Mouse (Mus musculus) CH12F3 (cell line): ENCODE results near the gene Psmc3.

Source experiments
- in situ Hi-C: fragments of 300-500 bp; cut with MboI; formaldehyde crosslinking; loops from 2 replicates; pipeline ENCODE4 v1.14.3; 2020; ENCODE audit warnings: low sequenced_read_pairs

Gene Psmc3

DNA sequence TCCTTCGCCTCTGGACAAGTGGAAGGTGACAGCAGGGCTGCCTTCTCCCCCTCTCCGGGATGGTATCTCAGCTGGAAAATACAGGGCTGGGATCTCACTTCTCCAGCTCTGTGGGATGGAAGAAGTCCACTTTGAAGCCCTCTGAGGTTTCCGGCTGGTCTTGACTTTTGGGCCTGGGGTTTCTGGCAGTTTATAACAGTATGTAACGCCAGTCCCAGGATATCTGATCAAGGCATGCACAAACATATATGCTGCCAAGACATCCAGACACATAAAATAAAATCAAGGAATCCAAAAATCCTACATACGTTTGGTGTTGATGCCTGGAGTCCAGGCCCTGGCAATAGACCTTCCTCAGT is 25.2 kb downstream of the Psmc3 start:
- in situ Hi-C loops: no loop called here

DNA sequence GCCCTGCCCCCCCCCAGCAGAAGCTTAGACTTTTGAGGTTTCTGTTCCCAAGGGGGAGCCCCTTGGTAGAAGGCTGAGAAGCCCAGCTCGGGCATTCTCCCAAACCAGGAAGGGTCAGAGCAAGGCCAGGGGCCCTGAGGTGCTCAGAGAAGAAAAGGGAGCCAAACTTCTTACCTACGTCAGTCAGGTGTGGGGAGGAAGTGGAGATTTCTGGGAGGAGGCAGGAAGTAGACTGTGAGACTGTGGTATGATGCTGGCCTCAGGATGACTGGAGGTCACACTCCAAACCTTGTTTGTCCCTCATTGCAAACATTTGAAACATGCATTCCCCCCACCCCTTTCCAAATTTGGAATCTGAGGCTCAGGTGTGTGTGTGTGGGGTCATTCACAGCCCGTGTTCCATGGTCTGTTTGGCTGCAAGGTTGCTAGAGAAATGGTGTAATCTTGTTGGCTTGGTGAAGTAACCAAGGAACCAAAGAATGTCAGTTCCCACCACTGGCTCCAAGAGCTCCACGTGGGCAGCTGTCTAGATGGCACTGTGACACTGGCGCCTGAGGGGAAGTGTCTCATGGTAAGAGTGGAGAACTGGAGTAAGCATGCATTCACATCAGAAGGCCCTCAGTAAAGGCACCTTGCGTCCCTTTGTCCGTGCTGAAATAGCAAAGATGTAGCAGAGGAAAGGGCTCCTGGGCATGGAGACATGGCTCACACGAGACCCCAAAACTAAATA is 27.1 kb downstream of the Psmc3 start:
- in situ Hi-C loops: no loop called here

DNA sequence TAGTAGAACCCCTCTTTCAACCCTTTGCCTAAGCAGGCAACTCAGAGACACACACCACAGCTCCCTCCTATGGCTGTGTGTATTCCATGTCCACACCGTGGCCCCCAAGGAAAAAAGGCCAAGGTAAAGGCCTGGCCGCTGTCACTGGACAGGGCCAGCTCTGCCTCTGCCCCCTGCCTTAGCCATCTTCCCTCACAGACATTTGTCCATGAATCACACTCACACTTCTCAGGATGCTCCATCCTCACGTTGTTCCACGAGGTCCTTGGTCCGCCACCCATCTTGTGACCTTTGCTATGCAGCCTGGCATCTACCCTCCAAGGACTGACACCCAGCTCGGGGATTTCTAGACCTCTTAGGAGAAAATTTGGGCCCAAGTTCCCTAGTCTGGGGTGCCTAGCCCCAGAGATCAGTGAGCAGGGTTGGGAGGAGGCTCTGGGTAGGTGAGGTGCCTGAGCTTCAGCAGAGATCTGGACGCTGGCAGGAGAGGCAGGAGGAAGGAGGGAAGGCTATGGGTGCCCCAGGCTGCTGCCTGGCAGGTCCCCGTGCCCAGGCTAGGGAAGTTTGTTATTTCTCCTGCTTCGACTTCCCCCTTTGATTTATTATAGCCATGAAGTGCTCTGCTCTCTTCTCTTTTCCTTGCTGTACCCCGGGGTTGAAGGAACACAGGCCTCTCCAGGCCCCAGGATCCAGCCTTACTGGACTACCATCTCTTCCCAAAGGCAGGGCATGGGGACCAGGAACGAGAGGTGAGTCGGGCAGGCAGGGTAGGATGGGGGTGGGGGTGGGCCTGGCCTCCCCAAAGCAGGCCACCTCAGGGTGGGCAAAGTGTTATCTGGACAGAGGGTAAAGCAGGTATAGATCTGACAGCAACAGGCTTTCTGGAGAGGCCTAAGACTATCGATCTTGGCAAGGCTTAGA is 28.2 kb downstream of the Psmc3 start, which contains the start of gene Spi1:
Gene Spi1, plus strand, starts transcription at position 616 of the 921 bp plus-strand sequence.
- in situ Hi-C loops: no loop called here

DNA sequence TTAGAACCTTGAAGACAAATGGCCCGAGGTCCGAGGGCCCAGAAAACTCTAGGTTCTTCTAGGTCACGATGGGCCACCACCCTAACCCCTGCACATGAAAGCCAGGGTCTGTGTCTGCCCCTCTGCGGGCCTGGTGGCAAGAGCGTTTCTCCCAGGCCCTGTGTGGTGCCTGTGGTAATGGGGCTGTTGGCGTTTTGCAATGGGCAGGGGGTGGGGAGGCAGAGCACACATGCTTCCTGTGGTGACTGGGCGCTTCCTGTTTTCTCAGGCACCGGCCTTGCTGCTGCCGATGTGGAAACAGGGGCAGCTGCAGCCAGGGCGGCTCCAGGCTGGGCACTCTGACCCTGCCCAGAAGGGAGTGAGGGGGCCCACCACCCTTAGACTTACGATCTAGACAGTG is 29.0 kb downstream of the Psmc3 start:
- in situ Hi-C loops: no loop called here

- in situ Hi-C loops: no loop called here
Measured at GRCm38 (mm10) chr2:91083366-91083940, 29.6 kb downstream of the Psmc3 start.

- in situ Hi-C loops: no loop called here
Measured at GRCm38 (mm10) chr2:91084179-91084820, 30.5 kb downstream of the Psmc3 start.

- in situ Hi-C loops: no loop called here
Measured at GRCm38 (mm10) chr2:91085494-91086391, 31.9 kb downstream of the Psmc3 start.

DNA sequence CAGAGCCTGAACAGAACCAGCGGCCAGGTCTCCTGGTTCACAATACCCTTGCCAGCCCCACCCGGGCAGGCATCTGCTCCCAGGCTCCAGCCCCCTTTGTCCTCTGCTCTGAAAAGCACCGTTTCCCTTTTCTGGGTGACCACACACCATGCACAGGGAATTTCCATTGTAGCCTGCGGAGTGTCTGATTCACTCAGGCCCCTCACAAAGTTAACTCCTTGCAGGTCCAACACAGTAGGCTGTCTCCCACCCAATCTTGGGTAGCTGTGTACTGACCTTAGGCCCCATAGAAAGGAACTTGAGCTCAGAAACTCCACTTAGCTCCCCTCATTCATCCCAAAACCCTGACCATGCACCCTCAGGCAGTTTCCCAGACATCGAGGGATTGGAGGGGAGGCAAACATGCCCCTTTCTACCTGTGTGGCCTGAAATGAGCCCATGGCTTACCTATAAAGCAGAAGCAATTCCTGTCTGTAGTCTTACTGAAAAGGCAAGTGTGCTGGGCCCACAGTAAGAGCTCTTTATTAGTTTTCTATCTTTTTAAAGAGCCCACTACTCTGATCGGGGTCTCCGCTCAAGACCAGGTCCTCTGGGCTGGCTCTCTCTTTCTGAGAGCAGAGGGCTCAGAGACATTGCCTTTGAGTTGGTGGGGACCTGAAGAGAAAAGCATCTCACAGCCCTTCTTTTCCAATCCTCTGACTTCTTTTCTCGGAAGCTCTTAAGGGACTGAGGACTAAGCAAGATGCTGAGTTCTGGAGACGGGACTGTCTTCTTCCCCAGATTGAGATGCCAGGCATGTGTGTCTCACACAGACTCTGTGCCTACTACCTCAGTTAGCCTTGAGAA is 32.8 kb downstream of the Psmc3 start:
- in situ Hi-C loops: no loop called here

- in situ Hi-C loops: no loop called here
Measured at GRCm38 (mm10) chr2:91087453-91087852, 33.6 kb downstream of the Psmc3 start.

- in situ Hi-C loops: no loop called here
Measured at GRCm38 (mm10) chr2:91088987-91089386, 35.2 kb downstream of the Psmc3 start.

DNA sequence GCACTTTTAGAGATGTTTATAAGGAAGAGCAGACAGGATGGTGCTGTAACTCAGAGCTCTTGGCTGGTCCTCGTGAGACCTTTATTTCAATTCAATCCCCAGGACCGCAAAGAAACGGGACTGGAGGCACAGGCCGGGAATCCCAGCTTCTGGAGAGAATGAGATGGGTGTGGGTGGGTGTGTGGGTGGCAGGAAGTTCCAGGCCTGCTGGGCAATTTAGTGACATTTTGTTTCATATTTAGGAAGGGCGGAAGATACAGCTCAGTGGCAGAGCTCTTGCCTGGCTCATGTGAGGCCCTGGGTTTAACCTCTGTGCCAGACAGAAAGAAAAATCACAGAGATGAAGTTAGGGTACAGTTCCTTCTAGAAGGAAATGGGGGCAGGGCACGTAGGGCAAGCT is 36.4 kb downstream of the Psmc3 start:
- in situ Hi-C loops: no loop called here

DNA sequence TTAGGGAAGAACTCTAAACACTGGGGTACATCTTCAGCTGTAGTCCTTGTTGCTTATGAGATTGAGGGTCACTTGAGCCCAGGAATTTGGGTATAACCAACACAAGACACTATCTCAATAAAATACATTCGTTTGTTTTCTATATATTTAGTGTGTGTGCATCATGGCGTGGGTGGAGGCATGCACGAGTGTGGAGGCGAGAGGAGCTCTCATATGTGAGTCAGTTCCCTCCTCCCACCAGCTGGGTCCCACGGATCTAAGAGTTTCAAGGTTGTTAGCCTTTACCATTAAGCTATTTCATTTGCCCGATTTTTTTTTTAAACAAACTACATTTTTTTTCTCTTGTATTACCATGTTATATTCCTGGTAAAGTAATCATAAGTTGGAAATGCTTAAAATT is 37.0 kb downstream of the Psmc3 start:
- in situ Hi-C loops: no loop called here

DNA sequence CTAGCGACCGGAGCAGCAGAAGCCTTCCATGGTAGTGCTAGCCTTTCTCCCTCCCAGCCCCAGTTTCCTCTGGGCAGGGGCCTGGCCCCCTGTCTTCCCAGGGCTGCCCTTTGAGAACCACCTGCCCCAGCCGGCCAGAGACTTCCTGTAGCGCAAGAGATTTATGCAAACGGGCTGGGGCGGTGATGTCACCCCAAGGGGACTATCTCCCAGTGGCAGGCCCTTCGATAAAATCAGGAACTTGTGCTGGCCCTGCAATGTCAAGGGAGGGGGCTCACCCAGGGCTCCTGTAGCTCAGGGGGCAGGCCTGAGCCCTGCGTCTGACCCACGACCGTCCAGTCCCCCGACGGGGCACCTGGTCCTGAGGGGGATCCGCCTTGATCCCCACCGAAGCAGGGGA is 42.7 kb downstream of the Psmc3 start:
- in situ Hi-C loops: no loop called here

DNA sequence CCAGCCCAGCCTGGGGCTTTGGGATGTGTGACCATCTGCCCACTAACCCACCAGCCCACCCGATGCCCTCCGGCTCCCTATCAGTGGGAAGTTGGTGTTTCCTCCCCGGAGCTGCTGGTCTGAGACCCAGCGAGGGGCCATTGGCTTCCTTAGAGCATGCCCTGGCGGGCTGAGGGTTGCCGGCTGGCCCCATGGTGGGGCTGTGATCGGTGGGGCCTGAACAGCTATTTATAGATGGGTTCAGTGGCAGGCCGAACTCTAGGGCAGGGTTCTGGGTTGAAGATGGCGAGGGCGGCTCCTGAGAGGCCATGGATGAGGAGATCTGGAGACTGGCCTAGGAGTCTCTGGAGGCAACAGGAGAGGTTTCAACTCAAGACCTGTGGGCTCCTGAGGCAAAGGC is 43.2 kb downstream of the Psmc3 start:
- in situ Hi-C loops: no loop called here

- in situ Hi-C loops: no loop called here
Measured at GRCm38 (mm10) chr2:91098156-91098555, 44.3 kb downstream of the Psmc3 start.

DNA sequence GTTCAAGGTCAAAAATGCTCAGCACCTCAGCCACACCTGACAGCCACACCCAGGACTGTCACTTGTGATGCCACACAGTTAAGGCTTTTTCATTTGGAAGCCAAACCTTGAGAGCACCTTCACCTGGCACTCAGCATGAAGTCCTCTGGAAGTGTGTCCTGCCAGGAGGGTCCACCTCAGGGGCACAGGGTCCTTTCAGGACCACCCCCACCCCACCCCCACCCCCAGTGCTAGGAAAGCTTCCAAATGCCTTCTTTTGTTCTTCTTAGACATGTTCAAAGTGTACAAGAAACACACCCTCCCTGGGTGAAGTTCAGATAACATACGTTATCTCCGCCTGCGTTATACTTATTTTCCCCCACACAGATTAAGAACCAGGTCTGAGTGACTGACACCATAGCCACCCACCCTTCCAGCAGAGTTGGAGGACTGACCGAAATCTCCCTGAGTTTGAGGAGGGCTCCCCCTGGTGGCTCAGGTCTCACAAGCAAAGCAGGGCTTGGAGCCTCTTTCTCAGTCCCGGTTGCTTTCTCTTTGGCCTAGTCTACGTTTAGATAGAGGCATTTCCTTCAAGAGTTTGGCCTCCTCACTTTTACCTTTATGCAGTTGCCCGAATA is 47.4 kb downstream of the Psmc3 start:
- in situ Hi-C loops: no loop called here

DNA sequence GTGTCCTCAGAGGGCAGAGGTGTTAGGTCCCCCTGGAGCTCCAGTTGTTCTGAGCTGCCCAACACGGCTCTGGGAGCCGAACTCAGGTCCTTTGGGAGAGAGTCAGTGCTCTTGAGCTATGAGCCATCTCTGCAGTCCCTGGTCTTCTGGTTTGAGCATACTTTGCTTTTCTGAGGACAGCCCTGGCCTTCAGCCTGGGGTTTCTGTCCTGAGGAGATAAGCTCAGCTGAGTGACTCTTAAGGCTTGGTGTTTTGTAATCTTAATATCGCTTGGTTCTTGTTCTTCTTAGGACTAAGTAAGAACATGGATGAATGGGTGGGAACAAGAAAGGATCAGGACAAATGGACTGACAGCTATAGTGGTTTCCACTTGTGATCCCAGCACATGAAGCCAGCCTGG is 54.3 kb downstream of the Psmc3 start:
- in situ Hi-C loops: no loop called here

DNA sequence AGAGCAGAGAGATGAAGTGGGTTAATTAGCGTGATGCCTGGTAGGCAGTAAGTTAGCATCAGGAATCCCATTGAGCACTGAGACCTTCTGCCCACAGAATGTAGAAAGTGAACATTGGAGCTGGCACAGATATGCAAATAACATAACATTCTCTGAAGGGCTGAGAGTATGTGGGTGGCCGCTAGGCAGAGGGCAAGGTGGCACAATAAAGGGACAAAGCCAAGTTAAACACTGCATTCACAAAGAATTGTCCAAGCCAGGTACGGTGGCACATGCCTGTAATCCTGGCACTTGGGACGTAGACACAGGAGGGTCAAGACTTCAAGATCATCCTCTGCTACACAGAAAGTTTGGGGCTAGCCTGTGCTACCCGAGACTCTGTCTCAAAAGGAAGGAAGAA is 55.4 kb downstream of the Psmc3 start:
- in situ Hi-C loops: no loop called here

- in situ Hi-C loops: no loop called here
Measured at GRCm38 (mm10) chr2:91109807-91110385, 56.1 kb downstream of the Psmc3 start.
